Mouse (Mus musculus) G1E (cell line): ENCODE data around the gene Ywhah. TPM values are rescaled to one million over a fixed set of nuclear protein-coding genes. Genes with fewer than 3 reads are reported as not detected.

Experiments used
- ATAC-seq: 2 replicates; pipeline ENCODE4 v1.8.0; 2016; ENCODE audit warnings: mild to moderate bottlenecking; ENCODE audit not compliant: insufficient number of reproducible peaks, poor library complexity, low FRiP score, severe bottlenecking; ENCODE audit errors: extremely low read depth
- DNase-seq: peaks from one replicate; pipeline ENCODE4 v3.0.0; 2012; ENCODE audit warnings: low spot score
- H3K27me3 ChIP-seq: 2 replicates; pipeline ENCODE4 v1.6.1; 2012; ENCODE audit warnings: mild to moderate bottlenecking, low read length, inconsistent platforms; ENCODE audit not compliant: insufficient read depth
- H3K36me3 ChIP-seq: replicated peaks from 2 replicates; pipeline ENCODE3; 2012; ENCODE audit warnings: mild to moderate bottlenecking, inconsistent platforms
- H3K4me1 ChIP-seq: 2 replicates; pipeline ENCODE4 v1.6.1; 2012; ENCODE audit warnings: low read depth, low read length, inconsistent platforms, mixed read lengths; ENCODE audit not compliant: insufficient read depth
- H3K4me3 ChIP-seq: 2 replicates; pipeline ENCODE4 v1.5.1; 2012; ENCODE audit warnings: low read depth, mild to moderate bottlenecking, inconsistent platforms, low read length, moderate library complexity, mixed read lengths
- H3K9me3 ChIP-seq: replicated peaks from 2 replicates; pipeline ENCODE4 v1.6.1; 2012; ENCODE audit warnings: inconsistent platforms
- CTCF ChIP-seq: IDR thresholded peaks from 2 replicates; pipeline ENCODE4 v1.5.1; 2012; ENCODE audit warnings: low read depth, low read length, inconsistent platforms, mixed read lengths
- GATA1 ChIP-seq: IDR thresholded peaks from 2 replicates; pipeline ENCODE4 v1.6.1; 2012; ENCODE audit warnings: borderline replicate concordance, low read length, inconsistent platforms, mixed read lengths
- GATA2 ChIP-seq: IDR thresholded peaks from 2 replicates; pipeline ENCODE4 v1.6.1; 2012; ENCODE audit warnings: low read depth, low read length, inconsistent platforms, borderline replicate concordance
- POLR2AphosphoS5 ChIP-seq: IDR thresholded peaks from 2 replicates; pipeline ENCODE4 v1.6.1; 2012; ENCODE audit warnings: low read depth, low read length, inconsistent platforms; ENCODE audit not compliant: insufficient replicate concordance
- TAL1 ChIP-seq: conservative IDR thresholded peaks from 2 replicates; pipeline ENCODE4 v1.6.1; 2012; ENCODE audit warnings: low read depth, low read length, inconsistent platforms, mixed read lengths
- polyA plus RNA-seq: library from polyadenylated mRNA; stranded (reverse); fragments of >175 nt; gene quantifications from 2 replicates; pipeline ENCODE4 v1.2.3, GENCODE M21; 2012
- total RNA-seq, 2 experiments: library from RNA; stranded (forward) in 1 of 2; stranded (reverse) in 1 of 2; fragments of 200-1000 nt in 1 of 2; fragments of >200 nt in 1 of 2; fragmentation: Nextera tagmentation in 1 of 2; gene quantifications; 2 replicates each; pipeline ENCODE4 v1.2.3; 2014 to 2017

Gene Ywhah
- total RNA-seq (2014; fragmentation: Nextera tagmentation) (363 and 413 TPM in 2 replicates), total RNA-seq (2017) (119 and 129 TPM in 2 replicates), polyA plus RNA-seq (86.4 and 95.6 TPM in 2 replicates)

DNA sequence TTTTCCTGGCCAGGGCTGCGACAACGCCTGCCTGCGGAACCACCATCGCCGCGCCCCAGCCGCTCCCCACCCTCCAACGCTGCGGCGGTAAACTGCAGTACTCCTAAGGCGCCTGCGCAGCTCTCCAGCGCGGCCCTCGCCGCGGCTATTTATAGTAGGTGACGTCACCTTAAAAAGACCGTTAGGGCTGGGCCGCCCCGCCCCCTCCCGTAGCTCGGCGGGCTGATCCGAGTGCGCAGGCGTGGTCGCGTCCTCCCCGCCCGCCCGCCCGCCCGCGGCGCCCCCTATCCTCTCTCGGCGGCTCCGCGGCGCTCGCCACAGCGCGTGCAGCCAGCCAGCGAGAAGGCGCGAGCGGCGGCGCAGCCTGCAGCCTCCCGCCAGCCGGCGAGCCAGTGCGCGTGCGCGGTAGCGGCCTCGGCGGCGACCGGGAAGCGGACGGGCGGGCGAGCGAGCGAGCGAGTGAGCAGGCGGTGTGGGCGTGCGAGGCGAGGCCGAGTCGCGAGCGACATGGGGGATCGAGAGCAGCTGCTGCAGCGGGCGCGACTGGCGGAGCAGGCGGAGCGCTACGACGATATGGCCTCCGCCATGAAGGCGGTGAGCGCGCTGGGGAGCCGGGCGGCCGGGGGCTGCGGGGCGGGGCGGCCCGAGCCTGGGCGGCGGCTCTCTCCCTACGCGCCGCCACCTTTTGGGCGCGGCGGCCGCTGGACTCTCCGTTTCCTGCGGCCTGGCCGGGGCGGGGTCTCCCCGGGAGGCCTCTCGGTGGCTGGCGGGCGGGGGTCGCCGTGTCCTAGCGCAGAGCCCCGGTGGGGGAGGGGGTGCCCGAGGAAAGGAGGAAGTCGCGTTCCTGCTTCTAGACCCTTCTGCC is at the start of gene Ywhah:
Gene Ywhah, plus strand, starts transcription at position 256 of the 865 bp plus-strand sequence.
- Histone ChIP-seq H3K4me1 (peaks cover 57% of the 10 kb centered on the region), H3K4me3 (peak within 1 kb of the TSS; percentile 86), H3K9me3 (no peaks in the 10 kb centered on the region), H3K27me3 (peaks cover 9% of the 10 kb centered on the region), H3K36me3 (peaks cover 29% of the 10 kb centered on the region)
- TF ChIP-seq GATA1 (no peak), GATA2 (no peak), TAL1 (no peak), POLR2AphosphoS5 (no peak), CTCF (no peak)
- ATAC-seq, result peak; percentile 79
- DNase-seq, result peak; percentile 92

GRCm38 (mm10) chr5:32976541-32976940 is 42.1 kb upstream of the Ywhah start:
- TF ChIP-seq POLR2AphosphoS5 (no peak), GATA2 (no peak), TAL1 (no peak), GATA1 (no peak), CTCF (no peak)
- H3K36me3 ChIP-seq, result peaks cover 68% of the 10 kb centered on the region
- no peaks in the 10 kb centered on the region for H3K4me1 ChIP-seq
- H3K4me3 ChIP-seq, result no peak overlapping the region
- DNase-seq, result no peak
- no peaks in the 10 kb centered on the region for H3K27me3 ChIP-seq
- no peak for ATAC-seq
- no peaks in the 10 kb centered on the region for H3K9me3 ChIP-seq

DNA sequence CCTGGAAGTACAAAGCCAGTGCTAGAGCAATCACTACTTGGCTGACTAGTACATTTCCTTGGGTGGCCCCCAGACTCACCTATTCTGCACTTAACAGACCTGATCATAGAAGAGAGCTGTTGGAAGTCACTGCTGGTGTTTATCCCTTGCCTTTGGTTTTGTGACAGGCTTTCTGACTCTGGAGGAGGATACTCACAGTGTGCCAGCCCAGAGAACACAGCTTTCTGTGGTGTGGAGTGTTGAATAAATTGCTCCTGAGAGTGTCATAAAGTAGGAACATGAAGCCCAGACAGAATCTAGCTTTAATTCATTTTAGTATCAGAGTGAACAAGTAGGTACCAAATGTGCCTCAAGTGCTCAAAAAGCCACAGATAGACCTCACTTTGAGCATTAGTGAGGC is 41.4 kb upstream of the Ywhah start:
- no peak overlapping the region for H3K4me3 ChIP-seq
- ATAC-seq (no peak), DNase-seq (no peak)
- H3K9me3 ChIP-seq, result no peaks in the 10 kb centered on the region
- no peaks in the 10 kb centered on the region for H3K27me3 ChIP-seq
- H3K36me3 ChIP-seq, result peaks cover 75% of the 10 kb centered on the region
- TF ChIP-seq TAL1 (no peak), POLR2AphosphoS5 (no peak), CTCF (no peak), GATA2 (no peak), GATA1 (no peak)
- no peaks in the 10 kb centered on the region for H3K4me1 ChIP-seq

DNA sequence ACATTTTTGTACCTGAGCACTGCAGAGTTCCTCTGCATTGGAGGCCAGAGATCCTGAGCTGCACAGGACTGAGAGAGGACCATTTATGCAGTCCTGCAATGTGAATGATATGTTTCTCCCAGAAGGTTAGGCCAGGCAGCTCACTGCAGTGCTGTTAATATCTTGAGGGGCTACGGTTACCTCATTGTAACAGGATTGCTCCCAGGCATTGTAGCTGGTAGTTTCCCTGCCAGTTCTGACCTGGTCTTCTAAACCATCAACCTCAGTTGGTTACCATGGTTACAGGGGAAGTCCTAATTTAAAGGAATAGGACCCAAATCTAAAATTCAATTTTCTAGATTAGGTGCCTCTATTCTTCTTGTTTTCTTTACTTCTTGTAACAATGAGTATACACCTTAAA is 33.2 kb upstream of the Ywhah start:
- Histone ChIP-seq H3K36me3 (peaks cover 73% of the 10 kb centered on the region), H3K27me3 (no peaks in the 10 kb centered on the region), H3K9me3 (no peaks in the 10 kb centered on the region), H3K4me3 (no peak overlapping the region), H3K4me1 (no peaks in the 10 kb centered on the region)
- TF ChIP-seq POLR2AphosphoS5 (no peak), TAL1 (no peak), CTCF (no peak), GATA1 (no peak), GATA2 (no peak)
- ATAC-seq, result no peak
- DNase-seq, result no peak

DNA sequence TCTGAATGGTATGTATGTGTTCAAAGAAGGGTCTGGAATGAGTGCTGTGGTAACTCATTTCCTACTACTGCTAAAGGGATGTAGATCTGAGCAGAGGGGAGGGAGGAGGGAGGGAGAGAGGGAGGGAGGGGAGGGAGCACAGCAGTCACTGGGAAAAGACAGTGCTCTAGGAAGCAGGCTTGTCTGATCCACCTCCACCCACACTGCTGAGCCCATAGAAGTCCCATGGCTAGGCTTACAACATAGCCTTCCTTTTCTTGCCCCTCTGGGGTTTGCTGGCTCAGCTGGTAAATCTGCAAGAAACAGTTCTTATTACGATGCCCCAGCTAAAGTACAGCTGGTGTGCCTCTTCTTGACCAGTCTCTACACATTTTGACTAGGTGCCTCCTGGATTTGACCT is 30.7 kb upstream of the Ywhah start:
- Histone ChIP-seq H3K9me3 (no peaks in the 10 kb centered on the region), H3K4me1 (no peaks in the 10 kb centered on the region), H3K4me3 (no peak overlapping the region), H3K36me3 (peaks cover 60% of the 10 kb centered on the region), H3K27me3 (no peaks in the 10 kb centered on the region)
- no peak for DNase-seq
- no peak for ATAC-seq
- TF ChIP-seq CTCF (no peak), GATA2 (no peak), TAL1 (no peak), GATA1 (no peak), POLR2AphosphoS5 (no peak)

DNA sequence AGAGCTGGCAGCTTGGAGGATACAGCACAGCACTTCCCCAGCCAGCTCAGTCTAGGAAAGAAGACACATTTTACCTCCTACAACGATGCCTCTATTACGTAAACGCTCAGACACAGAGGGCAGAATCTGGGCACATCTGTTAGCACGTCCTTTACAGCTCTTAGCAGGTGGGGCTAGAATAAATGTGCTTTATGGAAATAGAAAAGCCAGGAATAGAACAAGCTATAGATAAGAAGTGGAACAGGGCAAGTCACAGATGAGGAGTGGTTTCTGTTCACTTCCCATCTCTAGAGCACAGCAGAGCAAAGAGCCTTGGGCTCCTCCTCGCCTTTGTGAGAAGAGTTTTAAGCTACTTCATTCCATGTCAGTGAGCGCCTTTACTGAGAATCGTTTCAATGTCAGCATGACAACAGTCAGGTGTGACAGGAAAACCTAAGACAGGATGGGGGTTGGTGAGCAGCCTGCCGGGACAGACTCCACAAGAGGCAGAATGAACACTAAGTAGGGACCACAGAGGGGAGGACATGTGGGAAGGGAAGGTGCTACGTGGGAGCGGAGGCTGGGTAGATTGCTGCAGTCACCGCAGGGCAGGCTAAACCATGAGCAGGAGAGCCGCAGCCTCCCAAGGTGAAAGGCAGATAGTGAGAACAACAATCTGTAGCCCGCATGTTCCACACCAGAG is 28.5 kb upstream of the Ywhah start:
- H3K4me1 ChIP-seq, result no peaks in the 10 kb centered on the region
- ATAC-seq, result no peak
- peaks cover 42% of the 10 kb centered on the region for H3K36me3 ChIP-seq
- DNase-seq, result no peak
- H3K9me3 ChIP-seq, result no peaks in the 10 kb centered on the region
- H3K27me3 ChIP-seq, result peaks cover 7% of the 10 kb centered on the region; the same call in 1 of the 2 replicates
- TF ChIP-seq TAL1 (no peak), CTCF (no peak), GATA1 (no peak), GATA2 (no peak), POLR2AphosphoS5 (no peak)
- H3K4me3 ChIP-seq, result no peak overlapping the region
